Mouse (Mus musculus): ENCODE results near the gene Bloc1s3.

Gene Bloc1s3

DNA sequence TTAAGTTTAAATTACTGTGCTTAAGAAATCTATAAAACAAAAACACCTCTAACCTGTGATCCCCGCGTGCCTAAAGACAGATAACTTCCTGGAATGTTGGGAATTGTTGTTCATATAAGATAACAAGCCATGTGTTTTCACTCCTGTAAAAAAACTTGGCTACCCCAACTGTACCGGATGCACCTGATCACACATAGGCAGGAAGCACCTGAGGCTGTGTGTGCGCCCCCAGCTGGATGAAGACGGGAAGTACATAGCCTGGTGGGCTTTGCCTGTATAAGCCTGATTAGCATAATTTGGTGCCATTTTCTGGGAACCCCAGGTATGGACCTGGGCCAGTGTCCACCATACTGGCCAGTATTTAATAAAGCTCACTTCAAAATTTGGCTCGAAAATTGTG, 35.4 kb upstream of the Bloc1s3 start:
- Histone ChIP-seq H3K27me3 (ENCODE audit: insufficient read depth, low read length) (no peaks in the 10 kb centered on the region), H3K4me3 (replicated peaks; ENCODE audit: low read length) (no peak overlapping the region), H3K9me3 (ENCODE audit: low read length) (peaks cover 52% of the 10 kb centered on the region), H3K4me1 (replicated peaks; ENCODE audit: low read depth, low read length) (0 out of 2 replicates have a peak, but pooled peaks cover 5% of the 10 kb centered on the region), H3K36me3 (ENCODE audit: insufficient read depth, low read length) (peaks cover 63% of the 10 kb centered on the region)
- TF ChIP-seq POU5F1 (IDR thresholded peaks at IDR 0.05; ENCODE audit: borderline replicate concordance, low read length) (no peak), NANOG (IDR thresholded peaks at IDR 0.05; ENCODE audit: borderline replicate concordance, low read length) (no peak), CTCF (conservative IDR thresholded peaks at IDR 0.05; ENCODE audit: low read length) (no peak; the same call in 1 of the 2 replicates)

DNA sequence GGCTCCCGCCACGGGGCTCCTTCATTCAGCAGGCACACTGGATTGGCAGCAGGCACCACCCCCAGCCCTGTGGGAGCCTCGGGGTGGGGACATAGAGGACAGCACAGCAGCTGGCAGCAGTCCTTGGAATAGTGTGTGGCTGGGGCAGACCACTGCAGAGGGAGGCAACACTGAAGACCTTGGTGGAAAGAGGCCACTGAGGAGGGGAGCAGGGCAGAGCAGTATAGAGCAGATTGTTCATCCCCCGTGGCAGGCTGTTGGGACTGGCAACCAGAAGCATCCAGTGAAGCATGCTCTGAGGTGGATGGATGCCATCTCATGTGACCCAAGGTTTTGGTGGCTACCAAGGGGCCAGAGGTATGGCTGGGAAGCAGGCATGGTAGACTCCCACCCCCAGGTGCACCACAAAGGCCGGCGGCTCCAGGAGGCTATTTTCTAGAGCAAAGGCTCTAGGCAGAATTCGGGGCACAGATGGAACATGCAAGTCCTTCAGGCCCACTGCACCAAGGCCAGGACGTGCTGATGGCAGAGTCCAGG, 34.1 kb upstream of the Bloc1s3 start:
- Histone ChIP-seq H3K27me3 (ENCODE audit: insufficient read depth, low read length) (no peaks in the 10 kb centered on the region), H3K4me1 (replicated peaks; ENCODE audit: low read depth, low read length) (no peaks in the 10 kb centered on the region), H3K36me3 (ENCODE audit: insufficient read depth, low read length) (peaks cover 67% of the 10 kb centered on the region), H3K9me3 (ENCODE audit: low read length) (peaks cover 65% of the 10 kb centered on the region), H3K4me3 (replicated peaks; ENCODE audit: low read length) (no peak overlapping the region)
- no peak for TF ChIP-seq CTCF (conservative IDR thresholded peaks at IDR 0.05; ENCODE audit: low read length)
- TF ChIP-seq NANOG (IDR thresholded peaks at IDR 0.05; ENCODE audit: borderline replicate concordance, low read length), result no peak
- TF ChIP-seq POU5F1 (IDR thresholded peaks at IDR 0.05; ENCODE audit: borderline replicate concordance, low read length), result no peak

DNA sequence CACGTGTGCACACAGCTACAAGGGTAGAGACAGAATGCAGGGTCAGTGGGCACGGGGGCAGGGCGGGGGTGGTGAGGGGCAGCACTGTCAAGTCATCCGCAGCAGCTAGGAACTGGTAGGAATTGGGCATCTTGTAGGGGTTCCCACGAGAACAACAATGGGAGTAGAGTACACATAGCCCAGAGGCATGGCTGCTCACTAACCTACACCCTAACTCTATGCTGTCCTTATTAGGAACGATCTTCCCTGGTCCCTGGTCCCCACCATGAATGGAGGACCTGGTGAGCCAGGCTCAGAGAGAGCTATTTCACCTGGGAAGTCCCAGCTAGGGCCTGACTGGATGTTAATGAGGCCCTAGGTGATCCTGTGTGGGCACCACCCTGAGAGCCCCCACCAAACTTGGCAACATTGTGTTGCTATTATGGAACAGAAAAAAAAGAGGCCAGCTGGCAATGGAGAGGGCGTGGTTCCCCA, 33.6 kb upstream of the Bloc1s3 start:
- Histone ChIP-seq H3K36me3 (ENCODE audit: insufficient read depth, low read length) (peaks cover 65% of the 10 kb centered on the region), H3K4me3 (replicated peaks; ENCODE audit: low read length) (0 out of 2 replicates have a peak overlapping the region, but pooled peaks have one; percentile 27), H3K27me3 (ENCODE audit: insufficient read depth, low read length) (no peaks in the 10 kb centered on the region), H3K9me3 (ENCODE audit: low read length) (peaks cover 70% of the 10 kb centered on the region), H3K4me1 (replicated peaks; ENCODE audit: low read depth, low read length) (no peaks in the 10 kb centered on the region)
- TF ChIP-seq NANOG (IDR thresholded peaks at IDR 0.05; ENCODE audit: borderline replicate concordance, low read length) (no peak), POU5F1 (IDR thresholded peaks at IDR 0.05; ENCODE audit: borderline replicate concordance, low read length) (no peak), CTCF (conservative IDR thresholded peaks at IDR 0.05; ENCODE audit: low read length) (no peak)

DNA sequence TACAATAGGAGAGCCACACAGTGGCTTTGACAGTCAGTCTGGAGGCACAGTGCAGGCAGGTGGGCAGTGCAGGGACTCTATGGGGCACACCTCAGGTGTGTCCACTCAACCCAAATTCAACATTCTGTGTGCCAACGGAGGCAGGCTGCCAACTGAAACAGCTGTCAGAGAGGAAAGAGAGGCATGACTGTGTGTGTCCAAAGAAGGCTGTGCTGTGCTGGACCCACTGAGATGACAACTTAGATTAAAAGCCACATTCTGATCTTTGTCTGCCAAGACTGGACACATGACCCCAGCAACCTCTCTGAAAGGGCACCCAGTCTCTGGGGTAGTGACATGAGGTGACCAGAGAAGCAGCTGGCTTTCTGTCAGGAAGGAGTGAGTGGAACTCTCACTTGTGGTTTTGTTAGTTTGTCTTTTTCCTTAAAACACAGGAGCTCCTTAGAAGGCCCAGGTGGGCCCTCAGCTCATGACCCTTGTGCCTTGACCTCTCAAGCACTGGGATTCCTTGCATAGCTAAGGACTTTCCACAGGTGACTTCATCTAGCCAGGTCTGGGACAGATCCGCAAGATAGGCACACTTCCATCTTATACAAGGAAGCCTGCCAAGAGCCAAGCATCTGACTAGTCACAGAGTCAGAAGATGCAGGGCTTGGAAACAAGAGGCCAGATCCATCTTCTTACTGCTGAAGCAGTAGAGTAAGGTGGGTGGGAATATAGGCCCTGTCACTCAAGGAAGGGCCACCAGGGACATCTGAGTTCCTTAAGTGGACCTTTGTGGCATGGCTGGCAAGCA, 32.8 kb upstream of the Bloc1s3 start:
- no peaks in the 10 kb centered on the region for H3K27me3 ChIP-seq (ENCODE audit: insufficient read depth, low read length)
- H3K9me3 ChIP-seq (ENCODE audit: low read length), result peaks cover 77% of the 10 kb centered on the region
- H3K4me1 ChIP-seq (replicated peaks; ENCODE audit: low read depth, low read length), result no peaks in the 10 kb centered on the region
- peaks cover 69% of the 10 kb centered on the region for H3K36me3 ChIP-seq (ENCODE audit: insufficient read depth, low read length)
- 0 out of 2 replicates have a peak overlapping the region, but pooled peaks have one; percentile 27 for H3K4me3 ChIP-seq (replicated peaks; ENCODE audit: low read length)
- TF ChIP-seq CTCF (conservative IDR thresholded peaks at IDR 0.05; ENCODE audit: low read length) (no peak), NANOG (IDR thresholded peaks at IDR 0.05; ENCODE audit: borderline replicate concordance, low read length) (no peak), POU5F1 (IDR thresholded peaks at IDR 0.05; ENCODE audit: borderline replicate concordance, low read length) (no peak)

DNA sequence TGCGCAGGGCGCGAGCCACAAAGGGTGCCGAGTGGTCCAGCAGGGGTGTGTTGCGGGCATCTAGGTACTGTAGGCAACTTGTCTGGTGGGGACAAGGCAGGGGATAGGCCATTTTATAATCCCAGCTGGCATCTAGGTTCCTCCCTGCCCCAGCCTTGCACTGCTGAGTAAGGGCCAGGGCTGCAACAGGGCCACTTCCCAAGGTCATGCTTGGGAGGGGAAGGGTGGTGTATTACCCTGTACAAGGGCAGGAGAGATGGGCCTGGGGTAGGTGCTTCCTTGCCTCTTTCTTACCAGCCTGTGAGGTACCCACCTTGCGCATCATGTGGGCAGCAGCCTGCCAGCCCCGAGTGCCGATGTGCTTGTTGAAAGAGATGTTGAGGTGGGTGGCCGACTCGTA, 26.5 kb upstream of the Bloc1s3 start:
- TF ChIP-seq CTCF (conservative IDR thresholded peaks at IDR 0.05; ENCODE audit: low read length), result no peak
- TF ChIP-seq POU5F1 (IDR thresholded peaks at IDR 0.05; ENCODE audit: borderline replicate concordance, low read length), result no peak
- no peak for TF ChIP-seq NANOG (IDR thresholded peaks at IDR 0.05; ENCODE audit: borderline replicate concordance, low read length)
- Histone ChIP-seq H3K27me3 (ENCODE audit: insufficient read depth, low read length) (no peaks in the 10 kb centered on the region), H3K36me3 (ENCODE audit: insufficient read depth, low read length) (peaks cover 74% of the 10 kb centered on the region), H3K4me1 (replicated peaks; ENCODE audit: low read depth, low read length) (peaks cover 29% of the 10 kb centered on the region), H3K4me3 (replicated peaks; ENCODE audit: low read length) (no peak overlapping the region), H3K9me3 (ENCODE audit: low read length) (peaks cover 36% of the 10 kb centered on the region)

DNA sequence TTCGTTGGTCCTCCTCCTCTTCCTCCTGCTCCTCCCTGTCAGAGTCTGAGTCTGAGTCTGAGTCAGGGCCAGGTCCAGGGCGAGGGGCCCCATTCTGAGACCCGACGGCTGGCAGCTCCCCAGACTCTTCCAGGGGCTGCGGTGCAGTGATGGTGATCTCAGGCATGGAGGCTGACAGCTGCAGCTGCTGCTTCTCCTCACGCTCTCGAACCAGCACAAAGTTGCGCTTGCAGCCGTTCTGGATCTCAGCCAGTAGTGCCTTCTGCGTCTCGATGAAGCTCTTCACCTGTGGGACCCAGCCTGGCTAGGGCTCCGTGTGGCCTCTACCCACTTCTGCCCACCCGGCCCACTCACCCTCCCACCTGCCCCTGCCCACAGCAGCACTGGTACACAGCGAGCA, 24.1 kb upstream of the Bloc1s3 start:
- peaks cover 12% of the 10 kb centered on the region; the same call in 1 of the 2 replicates for H3K9me3 ChIP-seq (ENCODE audit: low read length)
- peak overlapping the region; percentile 61 for H3K4me3 ChIP-seq (replicated peaks; ENCODE audit: low read length)
- TF ChIP-seq NANOG (IDR thresholded peaks at IDR 0.05; ENCODE audit: borderline replicate concordance, low read length), result no peak
- H3K27me3 ChIP-seq (ENCODE audit: insufficient read depth, low read length), result no peaks in the 10 kb centered on the region
- H3K36me3 ChIP-seq (ENCODE audit: insufficient read depth, low read length), result peaks cover 68% of the 10 kb centered on the region
- peaks cover 29% of the 10 kb centered on the region for H3K4me1 ChIP-seq (replicated peaks; ENCODE audit: low read depth, low read length)

DNA sequence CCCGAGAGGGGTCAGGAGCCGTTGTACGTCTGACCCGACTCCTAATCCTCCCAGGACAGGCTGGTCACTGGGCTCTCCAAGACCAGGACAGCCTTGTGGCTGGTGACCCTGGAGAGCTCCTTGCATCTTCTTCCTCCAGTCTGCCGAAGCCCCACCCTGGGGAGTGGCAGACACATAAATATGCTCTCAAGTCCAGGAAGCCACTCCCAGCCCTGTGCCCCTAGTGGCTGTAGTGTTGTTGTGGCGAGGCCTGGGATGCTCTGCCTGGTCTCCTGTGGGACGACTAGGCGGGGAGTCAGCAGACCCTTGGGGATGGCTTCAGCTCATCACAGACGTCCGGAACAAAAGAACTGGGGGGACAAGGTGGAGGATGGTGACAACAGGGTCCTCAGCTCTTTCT, 22.9 kb upstream of the Bloc1s3 start:
- H3K9me3 ChIP-seq (ENCODE audit: low read length), result no peaks in the 10 kb centered on the region
- no peak for TF ChIP-seq NANOG (IDR thresholded peaks at IDR 0.05; ENCODE audit: borderline replicate concordance, low read length)
- TF ChIP-seq POU5F1 (IDR thresholded peaks at IDR 0.05; ENCODE audit: borderline replicate concordance, low read length), result no peak
- TF ChIP-seq CTCF (conservative IDR thresholded peaks at IDR 0.05; ENCODE audit: low read length), result no peak
- H3K36me3 ChIP-seq (ENCODE audit: insufficient read depth, low read length), result peaks cover 59% of the 10 kb centered on the region
- peaks cover 29% of the 10 kb centered on the region for H3K4me1 ChIP-seq (replicated peaks; ENCODE audit: low read depth, low read length)
- H3K27me3 ChIP-seq (ENCODE audit: insufficient read depth, low read length), result 0 out of 2 replicates have a peak, but pooled peaks cover 5% of the 10 kb centered on the region
- H3K4me3 ChIP-seq (replicated peaks; ENCODE audit: low read length), result peak overlapping the region; percentile 17

DNA sequence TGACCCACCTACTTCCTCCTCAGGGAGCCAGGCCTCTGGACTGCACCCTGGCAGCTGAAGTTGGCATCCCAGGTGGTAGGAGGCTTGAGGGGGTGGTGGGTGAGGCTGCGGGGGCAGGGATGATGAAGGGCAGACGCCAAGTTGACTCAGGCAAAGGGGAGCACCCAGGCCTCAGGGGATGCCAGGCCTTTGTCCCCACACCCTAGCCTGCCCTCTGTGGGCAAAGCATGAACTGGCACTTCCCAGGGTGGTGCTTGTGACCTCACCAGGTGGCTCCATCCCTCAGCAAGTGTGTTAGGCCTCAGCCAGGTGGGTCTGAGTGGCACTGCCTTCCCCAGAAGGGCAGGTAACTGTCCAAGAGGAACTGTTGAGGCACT, 16.9 kb upstream of the Bloc1s3 start:
- Histone ChIP-seq H3K36me3 (ENCODE audit: insufficient read depth, low read length) (peaks cover 8% of the 10 kb centered on the region), H3K4me1 (replicated peaks; ENCODE audit: low read depth, low read length) (peaks cover 32% of the 10 kb centered on the region), H3K9me3 (ENCODE audit: low read length) (no peaks in the 10 kb centered on the region), H3K27me3 (ENCODE audit: insufficient read depth, low read length) (peaks cover 63% of the 10 kb centered on the region), H3K4me3 (replicated peaks; ENCODE audit: low read length) (no peak overlapping the region)
- TF ChIP-seq NANOG (IDR thresholded peaks at IDR 0.05; ENCODE audit: borderline replicate concordance, low read length), result no peak
- TF ChIP-seq CTCF (conservative IDR thresholded peaks at IDR 0.05; ENCODE audit: low read length), result no peak
- no peak for TF ChIP-seq POU5F1 (IDR thresholded peaks at IDR 0.05; ENCODE audit: borderline replicate concordance, low read length)

Measured in E14TG2a.4 (cell line).